Mouse (Mus musculus) bone marrow, adult 2 months (tissue): Measurements from ENCODE around the gene Tmem117. TPM values are rescaled to one million over a fixed set of nuclear protein-coding genes. Genes with fewer than 3 reads are reported as not detected.

ENCODE experiments used
- H3K27ac ChIP-seq: fragments of 200-500 bp; 2 replicates; pipeline ENCODE4 v1.5.1; 2012; ENCODE audit warnings: low read depth, mild to moderate bottlenecking, control low read depth, inconsistent platforms, low read length; ENCODE audit not compliant: control insufficient read depth, poor library complexity, insufficient read depth
- H3K4me1 ChIP-seq: fragments of 200-500 bp; 2 replicates; pipeline ENCODE4 v1.6.1; 2011; ENCODE audit warnings: low read length; ENCODE audit not compliant: control insufficient read depth, insufficient read depth
- H3K4me3 ChIP-seq: fragments of 200-500 bp; replicated peaks from 2 replicates; pipeline ENCODE3; 2011; ENCODE audit warnings: mild to moderate bottlenecking, low read depth, low read length, control low read depth; ENCODE audit not compliant: control insufficient read depth
- CTCF ChIP-seq: fragments of 200-500 bp; IDR thresholded peaks from 2 replicates; pipeline ENCODE4 v1.5.1; 2011; ENCODE audit warnings: low read length, control low read depth; ENCODE audit not compliant: control insufficient read depth, insufficient read depth
- POLR2A ChIP-seq: fragments of 200-500 bp; IDR thresholded peaks from 2 replicates; pipeline ENCODE4 v1.6.1; 2011; ENCODE audit warnings: low read depth, mild to moderate bottlenecking, control low read depth, low read length, borderline replicate concordance; ENCODE audit not compliant: control insufficient read depth
- WGBS: fragments of 180-500 bp; shearing (Covaris S2); methylation state at CpG from one replicate; pipeline ENCODE4 v1.1.7; 2018; 5-methylcytosine and 5-hydroxymethylcytosine counted together
- polyA plus RNA-seq: library from polyadenylated mRNA; stranded (reverse); fragments of >200 nt; gene quantifications from 2 replicates; pipeline ENCODE4 v1.2.4, GENCODE M21; 2011; ENCODE audit warnings: low replicate concordance; ENCODE audit not compliant: missing spikeins, insufficient read depth, insufficient read length

The Tmem117 gene
- polyA plus RNA-seq, 1 experiment, result 2.0 TPM

DNA sequence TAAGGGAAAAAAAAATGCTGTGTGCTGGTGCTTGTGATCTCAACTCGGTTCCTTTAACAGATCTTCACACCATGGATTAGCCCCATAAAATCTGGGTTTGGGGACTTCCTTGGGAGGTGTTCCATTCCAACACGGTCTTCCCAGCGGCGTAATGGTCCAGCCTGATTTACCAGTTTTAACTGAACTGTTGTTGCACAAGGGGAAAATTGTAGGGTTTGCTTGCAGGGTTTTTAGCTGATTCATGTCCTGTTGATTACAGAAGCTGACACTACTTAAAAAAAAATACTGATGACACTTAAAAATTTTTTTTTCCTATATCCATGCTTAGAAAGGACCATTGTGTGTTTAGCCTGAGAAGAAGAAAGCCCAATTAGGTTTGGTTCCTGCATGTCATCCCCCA is 37.7 kb upstream of the Tmem117 start:
- Histone ChIP-seq H3K4me1 (peaks cover 2% of the 10 kb centered on the region), H3K4me3 (no peak overlapping the region), H3K27ac (no peak overlapping the region)
- WGBS, result 24% methylated on average over 4 of the region's 4 CpGs
- TF ChIP-seq CTCF, result no peak
- TF ChIP-seq POLR2A, result no peak

DNA sequence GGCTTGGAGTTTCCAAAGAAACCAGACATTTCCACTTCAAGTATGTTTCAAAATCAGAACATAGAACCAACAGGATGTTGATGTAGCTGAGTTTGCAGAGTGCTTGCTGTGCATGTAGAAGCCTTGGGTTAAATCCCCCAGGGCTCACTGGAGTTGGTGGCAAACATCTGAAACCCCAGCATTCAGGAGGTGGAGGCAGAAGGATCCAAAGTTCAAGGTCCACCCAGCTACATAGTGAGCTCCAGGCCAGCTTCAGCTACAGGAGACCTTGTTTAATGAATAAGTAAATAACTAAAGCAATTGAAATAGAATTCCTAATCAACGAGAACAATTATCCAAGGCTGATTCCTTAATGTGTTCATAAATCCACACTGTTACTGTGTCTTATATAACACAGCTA is 35.4 kb upstream of the Tmem117 start:
- TF ChIP-seq CTCF (no peak), POLR2A (no peak)
- Histone ChIP-seq H3K4me1 (peaks cover 2% of the 10 kb centered on the region), H3K4me3 (no peak overlapping the region), H3K27ac (no peak overlapping the region)
- WGBS, result 77% methylated on average over 1 of the region's 1 CpGs

DNA sequence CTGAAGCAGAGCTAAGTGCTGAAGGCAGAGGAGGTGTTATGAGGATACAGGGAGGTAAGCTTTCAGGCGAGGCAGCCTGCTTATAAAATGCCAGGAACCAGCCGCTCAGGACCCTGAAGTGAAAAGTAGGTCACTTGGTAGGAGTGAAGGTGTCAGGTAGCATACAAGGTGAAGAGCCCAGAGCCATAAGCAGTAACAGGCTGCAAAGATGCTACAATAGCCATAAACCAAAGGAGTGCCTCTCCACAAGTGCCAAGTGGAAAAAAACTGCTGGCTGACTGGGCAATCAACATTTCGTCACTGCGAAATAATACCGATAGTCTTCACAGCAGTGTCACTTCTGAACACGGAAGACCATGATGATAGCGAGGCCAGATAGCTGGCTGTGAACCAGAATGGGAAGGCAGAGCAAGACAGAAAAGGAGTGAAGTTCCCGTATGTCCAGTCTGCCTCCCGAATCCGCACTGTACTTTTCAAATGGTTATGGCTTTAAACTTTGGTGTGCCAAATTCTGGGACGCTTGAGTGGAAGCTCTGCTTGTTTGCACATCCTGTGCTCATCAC is 28.8 kb upstream of the Tmem117 start:
- Histone ChIP-seq H3K4me1 (no peaks in the 10 kb centered on the region), H3K4me3 (no peak overlapping the region), H3K27ac (no peak overlapping the region)
- 82% methylated on average over 11 of the region's 11 CpGs for WGBS
- TF ChIP-seq CTCF (no peak), POLR2A (no peak)

DNA sequence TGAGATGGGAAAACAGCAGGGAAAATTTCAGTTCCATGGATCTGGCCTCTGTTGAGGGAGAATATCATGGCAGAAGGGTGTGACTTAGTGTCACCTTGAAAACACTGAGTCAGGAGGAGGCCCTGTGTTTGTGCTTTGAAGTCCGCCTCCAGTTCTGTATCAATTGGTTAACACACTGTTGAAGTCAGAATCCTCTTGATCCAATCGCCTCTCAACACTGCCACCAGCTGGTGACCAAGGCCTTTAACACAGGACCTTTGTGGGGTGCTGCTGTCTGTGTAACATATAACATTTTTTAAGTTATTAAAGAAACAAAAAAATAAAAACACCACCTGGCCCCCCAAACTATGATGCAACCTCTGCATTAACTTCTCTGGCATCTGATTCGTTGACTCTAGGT is 27.7 kb upstream of the Tmem117 start:
- WGBS, result 16% methylated on average over 3 of the region's 3 CpGs
- Histone ChIP-seq H3K27ac (no peak overlapping the region), H3K4me1 (no peaks in the 10 kb centered on the region), H3K4me3 (no peak overlapping the region)
- TF ChIP-seq POLR2A, result no peak
- TF ChIP-seq CTCF, result peak; percentile 45; the same call in 1 of the 2 replicates

DNA sequence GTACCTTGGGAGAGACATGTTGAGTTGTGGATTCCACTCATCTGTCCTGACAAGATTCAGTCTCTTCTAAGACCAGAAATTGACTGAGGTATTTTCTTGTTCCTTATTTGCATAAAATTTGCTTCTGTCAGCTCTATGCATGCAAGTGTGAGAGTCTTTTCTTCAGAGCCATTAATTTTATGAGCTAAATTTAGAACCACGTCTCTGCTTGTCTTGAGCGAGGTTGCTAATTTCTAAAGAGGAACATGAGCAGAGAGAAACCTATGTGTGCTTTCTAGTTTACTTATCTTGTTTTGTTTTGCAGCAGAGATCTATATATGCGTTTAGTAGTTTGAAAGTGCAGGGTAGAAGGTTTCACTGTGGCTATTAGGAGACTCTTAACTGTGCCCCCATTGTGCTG is 26.6 kb upstream of the Tmem117 start:
- 20% methylated on average over 3 of the region's 3 CpGs for WGBS
- Histone ChIP-seq H3K4me1 (no peaks in the 10 kb centered on the region), H3K27ac (no peak overlapping the region), H3K4me3 (no peak overlapping the region)
- TF ChIP-seq POLR2A, result no peak
- TF ChIP-seq CTCF, result no peak

DNA sequence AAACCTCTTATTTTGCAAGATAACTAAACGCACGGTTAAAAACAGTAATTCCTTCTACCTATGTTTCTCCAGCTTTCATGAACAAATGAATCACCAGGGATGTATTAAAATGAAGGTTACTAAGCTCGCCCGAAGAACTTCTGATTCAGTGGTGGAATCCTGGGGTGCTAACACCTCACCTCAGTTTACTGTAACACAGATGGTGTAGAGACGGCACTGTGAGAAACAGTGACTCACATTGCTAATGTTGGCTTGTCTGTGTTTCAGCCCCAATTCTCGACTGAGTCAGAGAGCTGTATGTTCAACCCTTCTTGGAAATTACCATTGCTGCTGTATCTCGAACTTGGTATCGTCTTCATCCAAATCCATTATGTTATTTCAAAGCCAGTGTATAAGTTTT is 21.3 kb upstream of the Tmem117 start:
- Histone ChIP-seq H3K4me3 (no peak overlapping the region), H3K27ac (no peak overlapping the region), H3K4me1 (no peaks in the 10 kb centered on the region)
- TF ChIP-seq POLR2A (no peak), CTCF (no peak)
- 84% methylated on average over 8 of the region's 8 CpGs for WGBS

DNA sequence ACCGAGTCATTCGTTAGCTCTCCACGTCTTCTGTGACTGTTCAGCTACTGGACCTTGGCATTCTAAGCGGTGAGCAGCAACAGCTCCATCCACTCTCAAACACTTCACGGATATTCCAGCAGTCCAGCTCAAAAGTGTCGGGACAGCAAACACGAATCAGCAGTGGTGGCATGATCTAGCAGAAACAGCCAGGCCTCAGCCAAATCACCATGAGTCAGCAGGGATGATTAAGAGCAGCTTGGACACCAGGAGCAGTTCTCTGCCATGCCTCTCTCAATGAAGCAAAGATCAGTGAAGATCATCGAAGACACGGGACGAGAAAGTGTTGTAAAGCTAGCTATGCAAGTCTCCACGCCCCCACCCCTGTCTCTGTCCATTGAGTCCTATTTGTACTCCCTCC is 13.0 kb upstream of the Tmem117 start:
- no peaks in the 10 kb centered on the region for H3K4me1 ChIP-seq
- H3K4me3 ChIP-seq, result no peak overlapping the region
- no peak for TF ChIP-seq CTCF
- no peak for TF ChIP-seq POLR2A
- 86% methylated on average over 11 of the region's 11 CpGs for WGBS
- H3K27ac ChIP-seq, result no peak overlapping the region

DNA sequence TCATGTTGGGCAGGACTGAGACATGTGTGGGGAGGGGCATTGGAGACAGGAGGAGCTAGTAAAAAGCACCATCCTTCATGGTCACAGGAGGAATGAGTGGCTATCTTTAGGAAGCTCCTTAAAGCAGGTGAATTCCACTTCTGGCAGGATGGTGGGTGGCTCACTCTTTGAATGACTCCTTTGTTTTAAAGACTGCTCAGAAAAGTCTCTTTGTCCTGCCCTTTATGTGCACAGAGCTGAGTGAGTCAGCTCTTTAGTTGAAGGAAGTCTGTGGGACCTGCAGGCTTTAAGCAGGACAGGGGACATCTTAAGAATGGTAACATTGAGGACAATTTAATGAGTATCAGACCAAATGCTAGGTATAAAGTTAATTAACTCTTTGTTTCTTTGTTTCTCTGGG is 8.1 kb upstream of the Tmem117 start:
- Histone ChIP-seq H3K4me1 (no peaks in the 10 kb centered on the region), H3K4me3 (no peak overlapping the region), H3K27ac (no peak overlapping the region)
- TF ChIP-seq POLR2A (no peak), CTCF (no peak)

DNA sequence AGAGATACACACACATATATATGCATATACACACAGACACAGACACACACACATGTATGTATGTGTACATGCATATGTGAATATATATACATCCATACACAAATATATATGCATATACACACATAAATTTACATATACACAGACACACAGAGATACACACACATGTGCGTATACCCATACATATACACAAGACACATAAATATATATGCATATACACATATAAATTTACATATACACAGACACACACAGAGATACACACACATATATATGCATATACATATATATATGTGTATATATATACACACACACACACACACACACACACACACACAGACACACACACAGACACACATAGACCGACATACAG is 586 bp upstream of the Tmem117 start:
- Histone ChIP-seq H3K4me3 (no peak overlapping the region), H3K27ac (no peak overlapping the region), H3K4me1 (no peaks in the 10 kb centered on the region)
- TF ChIP-seq POLR2A, result no peak
- TF ChIP-seq CTCF, result no peak
- 55% methylated on average over 2 of the region's 2 CpGs for WGBS
